Comparison of ENCODE assay signal across 11 mouse cellular contexts in genomic region chr16:22434530-22434929, GRCm38 (mm10). TPM values are rescaled to one million over a fixed set of nuclear protein-coding genes. Genes with fewer than 3 reads are reported as not detected.
DNase-seq lines count a peak whose midpoint lies in the region; ATAC-seq and TF ChIP-seq lines count a peak whose summit lies in the region.
"Had no signal": no experiment of that assay in that cellular context is flagged by ENCODE, and none has a peak within 500 bp of the region (broad histone marks: within the 10 kb centered on the region; RNA-seq: fewer than 3 reads in every experiment).

No protein-coding gene starts in this region.

- peak; percentile 70 for DNase-seq in adrenal gland, adult 2 months
- no peak for DNase-seq in adrenal gland, postnatal 4 days (ENCODE audit: low spot score in 2 of 2)
- DNase-seq in lung, adult 2 months, result no peak
- DNase-seq in lung, postnatal 4 days, result no peak
- DNase-seq in heart, adult 9 months (ENCODE audit: low spot score in 2 of 2), result no peak
- no peak for DNase-seq in heart, postnatal 36 days
- DNase-seq: gastrocnemius, postnatal 25 days; layer of hippocampus, postnatal 36 days had no signal

- no peak overlapping the region for H3K9ac ChIP-seq in limb, embryonic 13.5 days
- H3K9ac ChIP-seq: embryonic facial prominence, embryonic 15.5 days had no signal

- TF ChIP-seq CTCF in lung, adult 2 months (IDR thresholded peaks at IDR 0.05; ENCODE audit: insufficient read depth, low read length), result no peak
- TF ChIP-seq CTCF in olfactory bulb, adult 2 months (IDR thresholded peaks at IDR 0.05; ENCODE audit: insufficient read depth, low read depth, low read length), result no peak

- TF ChIP-seq POLR2A in lung, adult 2 months (IDR thresholded peaks at IDR 0.05; ENCODE audit: borderline replicate concordance, extremely low read depth, low read depth, low read length), result peak; percentile 21; the same call in 1 of the 2 replicates
- TF ChIP-seq POLR2A in olfactory bulb, adult 2 months (IDR thresholded peaks at IDR 0.05; ENCODE audit: insufficient read depth, low read depth, low read length), result no peak

- H3K4me2 ChIP-seq in limb, embryonic 13.5 days (replicated peaks), result peak overlapping the region; percentile 38
- H3K4me2 ChIP-seq: embryonic facial prominence, embryonic 15.5 days had no signal

- H3K27ac ChIP-seq in limb, embryonic 13.5 days, result no peak overlapping the region
- H3K27ac ChIP-seq in olfactory bulb, adult 2 months (ENCODE audit: insufficient read depth, low read depth, low read length), result 0 out of 2 replicates have a peak overlapping the region, but pooled peaks have one; percentile 30
- H3K27ac ChIP-seq: embryonic facial prominence, embryonic 15.5 days had no signal

- no peak for ATAC-seq in limb, embryonic 13.5 days (ENCODE audit: low FRiP score, low read depth)

- H3K27me3 ChIP-seq in limb, embryonic 13.5 days, result 0 out of 2 replicates have a peak, but pooled peaks cover 2% of the 10 kb centered on the region
- H3K27me3 ChIP-seq: embryonic facial prominence, embryonic 15.5 days had no signal

- H3K36me3 ChIP-seq in limb, embryonic 13.5 days, result peaks cover 3% of the 10 kb centered on the region
- H3K36me3 ChIP-seq: embryonic facial prominence, embryonic 15.5 days had no signal

- WGBS in lung, adult 2 months, result 67% methylated on average over 5 of the region's 5 CpGs
- WGBS in limb, embryonic 13.5 days, result 49% methylated on average over 5 of the region's 5 CpGs
- WGBS in olfactory bulb, adult 2 months, result 43% methylated on average over 5 of the region's 5 CpGs

- peak overlapping the region; percentile 2 for H3K4me3 ChIP-seq in lung, adult 2 months (replicated peaks; ENCODE audit: extremely low read depth, low read depth, low read length)
- H3K4me3 ChIP-seq in limb, embryonic 13.5 days, result no peak overlapping the region
- H3K4me3 ChIP-seq in olfactory bulb, adult 2 months (ENCODE audit: insufficient read depth, low read depth, low read length), result no peak overlapping the region
- H3K4me3 ChIP-seq: embryonic facial prominence, embryonic 15.5 days had no signal

- no peaks in the 10 kb centered on the region for H3K9me3 ChIP-seq in limb, embryonic 13.5 days
- H3K9me3 ChIP-seq: embryonic facial prominence, embryonic 15.5 days had no signal

- intact Hi-C loops in heart, postnatal 36 days (cut with DNase I), result no loop called here

- H3K4me1 ChIP-seq in lung, adult 2 months (ENCODE audit: control insufficient read depth, insufficient read depth, low read length), result no peaks in the 10 kb centered on the region
- H3K4me1 ChIP-seq in limb, embryonic 13.5 days, result peaks cover 40% of the 10 kb centered on the region
- peaks cover 22% of the 10 kb centered on the region for H3K4me1 ChIP-seq in olfactory bulb, adult 2 months (ENCODE audit: control insufficient read depth, insufficient read depth, low read length)

RNA-seq across cellular contexts. Expression of gene Etv5, which starts 5.0 kb away (rescaled TPM):
- total RNA-seq in adrenal gland, adult 2 months (2021), result 10 to 100 TPM; 24.5 to 34.1 TPM
- 15.6 and 17.4 TPM in 2 replicates for polyA plus RNA-seq in adrenal gland, adult 2 months (2012; rRNA removed)
- 10 to 100 TPM; 24.1 to 27.5 TPM for total RNA-seq in adrenal gland, postnatal 4 days (2021)
- polyA plus RNA-seq in lung, adult 2 months (2012; rRNA removed), result 88.0 and 92.8 TPM in 2 replicates
- 39.3 and 45.8 TPM in 2 replicates for polyA plus RNA-seq in limb, embryonic 13.5 days (2015; fragmentation: Nextera tagmentation; extraction: Ambion mirVana)
- polyA plus RNA-seq in olfactory bulb, adult 2 months (2012; ENCODE audit: insufficient read depth, insufficient read length, low replicate concordance, missing spikeins), result not detected in 2 replicates
- 10 to 100 TPM in 1 of 2 experiments, 1 to 10 TPM in 1; 9.3 to 14.8 TPM for total RNA-seq in heart, postnatal 36 days (2021)
